Mouse (Mus musculus): ENCODE data around the gene Hoxd3.

The Hoxd3 gene

DNA sequence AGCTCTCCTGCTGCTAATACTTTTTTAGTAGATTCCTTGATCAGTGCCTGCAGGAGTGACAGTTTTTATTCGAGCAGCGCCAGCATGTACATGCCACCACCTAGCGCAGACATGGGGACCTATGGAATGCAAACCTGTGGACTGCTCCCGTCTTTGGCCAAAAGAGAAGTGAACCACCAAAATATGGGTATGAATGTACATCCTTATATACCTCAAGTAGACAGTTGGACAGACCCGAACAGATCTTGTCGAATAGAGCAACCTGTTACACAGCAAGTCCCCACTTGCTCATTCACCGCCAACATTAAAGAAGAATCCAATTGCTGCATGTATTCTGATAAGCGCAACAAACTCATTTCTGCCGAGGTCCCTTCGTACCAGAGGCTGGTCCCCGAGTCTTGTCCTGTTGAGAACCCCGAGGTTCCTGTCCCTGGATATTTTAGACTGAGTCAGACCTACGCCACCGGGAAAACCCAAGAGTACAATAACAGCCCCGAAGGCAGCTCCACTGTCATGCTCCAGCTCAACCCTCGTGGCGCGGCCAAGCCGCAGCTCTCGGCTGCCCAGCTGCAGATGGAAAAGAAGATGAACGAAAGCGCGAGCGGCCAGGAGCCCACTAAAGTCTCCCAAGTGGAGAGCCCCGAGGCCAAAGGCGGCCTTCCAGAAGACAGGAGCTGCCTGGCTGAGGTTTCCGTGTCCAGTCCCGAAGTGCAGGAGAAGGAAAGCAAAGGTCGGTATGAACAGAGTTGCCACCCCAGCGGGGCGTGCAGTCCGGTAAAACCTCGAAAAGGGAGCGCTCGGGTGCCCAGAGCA, 19.5 kb upstream of the Hoxd3 start:
- no peak for DNase-seq (ENCODE audit: low read depth, low spot score)

DNA sequence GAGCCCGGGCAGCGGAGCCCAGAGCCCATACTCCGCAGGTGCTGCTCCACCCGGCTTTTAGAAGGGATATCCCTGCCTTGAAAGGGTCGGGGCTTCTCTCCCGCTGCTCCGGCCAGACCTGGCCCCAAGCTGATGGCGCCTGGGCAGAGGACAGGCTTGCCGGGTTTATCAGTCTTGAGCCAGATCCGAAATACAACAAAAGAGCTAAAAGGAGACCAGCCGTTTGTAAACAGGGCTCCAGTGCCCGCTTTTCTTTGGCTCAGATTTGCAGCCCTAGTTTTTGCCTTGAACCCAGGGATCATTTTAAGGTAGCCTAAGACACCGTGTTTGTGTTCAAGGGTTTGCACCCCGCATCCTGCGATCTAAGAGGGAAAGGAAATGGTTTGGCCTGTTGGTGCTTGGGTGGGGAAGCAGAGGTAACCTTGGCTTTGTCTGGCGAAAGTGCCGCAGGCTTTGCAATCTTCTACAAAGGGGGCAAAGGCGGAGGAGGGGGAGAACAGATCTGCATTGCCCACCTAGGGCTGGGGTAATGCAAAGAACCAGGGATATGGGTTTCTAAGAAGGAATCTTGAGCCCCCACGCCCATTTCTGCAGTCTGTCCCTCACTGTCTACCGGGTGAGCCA, 18.8 kb upstream of the Hoxd3 start:
- DNase-seq (ENCODE audit: low read depth, low spot score): peak; percentile 31

- DNase-seq (ENCODE audit: low read depth, low spot score): no peak
These were observed 18.3 kb upstream of the Hoxd3 start for GRCm38 (mm10) chr2:74693432-74693827.

GRCm38 (mm10) chr2:74694066-74694465, 17.7 kb upstream of the Hoxd3 start:
- peak; percentile 86 for DNase-seq (ENCODE audit: low read depth, low spot score)

GRCm38 (mm10) chr2:74695383-74695782, 16.3 kb upstream of the Hoxd3 start:
- no peak for DNase-seq (ENCODE audit: low read depth, low spot score)

- DNase-seq (ENCODE audit: low read depth, low spot score): no peak
These were observed 15.8 kb upstream of the Hoxd3 start for GRCm38 (mm10) chr2:74695813-74696430.

GRCm38 (mm10) chr2:74696442-74697335, 15.0 kb upstream of the Hoxd3 start:
- peak; percentile 21 for DNase-seq (ENCODE audit: low read depth, low spot score)

DNA sequence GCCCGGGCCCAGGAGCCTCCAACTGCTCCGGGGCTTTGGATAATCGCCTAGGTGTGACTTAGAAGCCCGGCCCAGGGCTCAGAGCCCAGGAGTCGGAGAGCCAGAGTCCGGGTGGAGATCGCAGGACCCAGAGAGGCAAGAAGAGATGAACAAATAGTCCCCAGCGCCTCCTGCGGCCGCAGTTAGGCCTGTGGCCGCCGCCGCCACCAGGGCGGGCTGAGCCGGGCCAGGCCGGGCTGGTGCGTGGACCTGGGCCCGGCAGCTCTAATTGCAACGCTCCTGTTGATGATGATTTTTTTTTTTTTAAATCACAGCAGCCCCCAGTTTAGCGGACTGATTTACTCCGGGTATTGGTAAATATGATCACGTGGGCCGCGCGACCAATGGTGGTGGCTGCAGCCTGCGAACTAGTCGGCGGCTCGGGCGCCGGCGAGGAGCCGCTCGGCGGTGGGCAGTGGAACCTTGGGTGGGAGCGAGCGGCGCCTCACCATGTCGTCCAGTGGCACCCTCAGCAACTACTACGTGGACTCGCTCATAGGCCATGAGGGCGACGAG, 14.1 kb upstream of the Hoxd3 start, which contains the start of gene Hoxd9:
Gene Hoxd9, plus strand, starts transcription at position 161 of the 555 bp plus-strand sequence.
- peak; percentile 79 for DNase-seq (ENCODE audit: low read depth, low spot score)

- peak; percentile 55 for DNase-seq (ENCODE audit: low read depth, low spot score)
These were observed 13.3 kb upstream of the Hoxd3 start for GRCm38 (mm10) chr2:74698201-74699052.

- DNase-seq (ENCODE audit: low read depth, low spot score): peak; percentile 42
These were observed 12.7 kb upstream of the Hoxd3 start for GRCm38 (mm10) chr2:74699053-74699430.

DNA sequence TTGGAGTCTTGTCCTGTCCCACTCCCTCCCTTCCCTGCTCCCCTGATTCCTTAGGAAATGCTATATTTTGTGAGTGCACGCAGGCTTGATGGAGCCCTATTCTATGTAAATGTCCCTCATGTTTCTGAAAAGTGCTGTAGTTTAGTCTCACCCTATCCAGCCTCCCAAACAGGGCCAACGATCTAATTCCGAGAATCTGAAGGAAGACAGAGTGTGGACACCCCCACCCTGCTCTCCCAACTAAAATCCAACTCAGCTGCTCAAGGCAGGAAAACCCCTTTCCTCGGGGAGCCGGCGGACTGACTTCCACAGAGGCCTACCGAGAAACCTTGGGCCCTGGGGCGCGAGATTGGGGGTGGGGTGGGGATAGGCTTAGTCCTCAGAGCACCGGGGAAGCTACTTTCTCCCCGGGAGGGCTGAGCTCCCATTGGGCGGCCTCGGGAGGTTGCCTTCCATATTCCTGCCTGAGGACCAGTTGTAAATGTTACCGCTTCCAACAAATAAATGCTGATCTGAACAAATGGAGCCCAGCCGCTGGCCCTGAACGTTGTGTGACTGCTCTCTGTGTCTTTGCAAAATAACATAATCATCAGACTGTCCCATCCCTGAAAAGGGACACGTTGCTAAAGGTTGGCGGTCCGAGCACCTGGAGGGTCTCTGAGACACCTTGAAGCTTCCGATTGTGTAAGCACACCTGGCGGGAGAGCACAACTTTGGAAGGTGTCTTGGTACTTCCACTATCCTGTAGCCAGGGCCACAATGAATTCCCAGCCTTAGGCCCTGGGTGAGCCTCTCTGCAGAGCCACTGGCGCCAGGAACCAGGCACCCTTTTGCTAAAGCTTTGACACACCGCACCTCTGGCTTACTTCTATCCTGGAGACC, 11.8 kb upstream of the Hoxd3 start:
- DNase-seq (ENCODE audit: low read depth, low spot score): no peak

DNA sequence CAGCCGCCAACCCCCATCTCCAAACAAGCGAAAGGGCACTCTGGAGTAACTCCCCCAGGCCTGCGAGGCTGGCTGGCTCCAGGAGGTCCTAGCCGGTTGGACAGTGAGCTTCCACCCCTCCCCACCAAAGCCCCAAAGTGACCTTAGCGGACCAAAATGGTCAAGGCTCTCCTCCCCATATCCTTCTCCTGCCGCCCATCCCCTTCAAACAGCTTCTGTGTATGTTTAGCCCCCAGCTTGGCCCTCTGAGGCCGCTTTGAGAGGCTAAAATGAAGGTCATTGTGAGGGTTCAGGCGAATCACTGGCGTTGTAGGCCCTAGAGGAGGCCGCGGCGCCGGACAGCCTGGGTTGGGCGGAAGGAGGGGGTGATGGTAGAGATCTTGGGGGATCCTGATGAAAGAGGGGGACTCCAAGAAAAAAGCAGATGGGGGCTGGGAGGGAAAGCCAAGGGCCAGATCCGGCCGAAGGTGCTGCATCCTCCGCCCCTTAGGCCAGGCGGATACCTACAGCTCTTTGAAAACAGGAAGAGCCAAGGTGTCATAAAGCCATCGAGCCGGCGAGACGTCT, 11.1 kb upstream of the Hoxd3 start:
- no peak for DNase-seq (ENCODE audit: low read depth, low spot score)

GRCm38 (mm10) chr2:74701949-74702819, 9.5 kb upstream of the Hoxd3 start:
- no peak for DNase-seq (ENCODE audit: low read depth, low spot score)

DNA sequence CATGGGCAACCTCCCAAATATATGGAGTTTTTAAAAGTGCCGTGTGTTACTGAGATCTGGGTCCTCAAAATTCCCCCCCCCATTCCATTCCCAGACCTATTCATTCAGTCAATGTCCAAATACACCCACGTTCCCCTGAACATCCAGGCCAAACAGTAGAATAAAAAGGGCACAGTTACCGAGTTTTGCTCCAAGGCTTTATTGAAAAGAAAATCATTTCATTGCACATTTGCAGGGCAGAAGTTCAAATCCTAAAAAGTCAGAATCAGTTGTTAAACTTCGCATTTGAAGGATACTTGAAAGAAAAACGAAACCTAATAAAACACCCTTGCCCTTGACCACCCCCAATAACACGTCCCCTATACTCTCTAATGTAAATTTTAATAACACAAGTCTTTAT, 8.9 kb upstream of the Hoxd3 start:
- no peak for DNase-seq (ENCODE audit: low read depth, low spot score)

- DNase-seq (ENCODE audit: low read depth, low spot score): no peak
These were observed 8.4 kb upstream of the Hoxd3 start for GRCm38 (mm10) chr2:74703317-74703716.

- DNase-seq (ENCODE audit: low read depth, low spot score): peak; percentile 28
These were observed 7.9 kb upstream of the Hoxd3 start for GRCm38 (mm10) chr2:74703720-74704392.

DNA sequence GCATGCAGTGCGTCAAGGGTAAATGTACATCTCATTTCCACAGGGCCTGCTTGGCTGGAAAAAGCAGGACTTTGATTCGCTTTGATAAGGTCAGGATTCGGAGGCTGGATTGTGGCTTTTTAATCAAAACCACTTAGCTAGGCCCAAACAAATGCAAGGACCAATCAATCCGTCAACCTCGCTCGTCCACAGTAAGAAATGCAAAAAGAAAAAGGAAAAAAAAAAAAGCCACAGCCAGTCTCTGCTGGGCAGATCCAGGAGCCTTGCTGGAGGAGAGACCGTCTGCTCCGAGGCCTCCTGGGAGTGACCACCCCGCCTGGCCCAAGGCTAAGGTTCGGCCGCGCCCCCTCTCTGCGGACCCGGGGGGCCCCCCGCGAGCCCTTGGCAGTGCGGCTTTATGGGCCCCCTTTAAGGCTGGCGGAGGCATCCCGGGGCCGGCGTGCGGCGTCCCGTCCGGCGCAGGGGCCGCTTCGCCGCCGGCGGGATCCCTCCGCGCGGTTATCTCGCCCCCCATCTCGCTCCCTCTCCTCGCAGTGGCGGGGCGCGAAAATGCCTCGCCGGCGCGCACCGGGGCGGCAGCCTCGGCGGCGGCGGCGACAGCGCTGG, 7.2 kb upstream of the Hoxd3 start, which contains the start of gene Hoxd8:
Gene Hoxd8, plus strand, starts transcription at position 223 of the 606 bp plus-strand sequence.
- DNase-seq (ENCODE audit: low read depth, low spot score): no peak
